Mouse (Mus musculus): ENCODE results near the gene Tpm3.

The Tpm3 gene

DNA sequence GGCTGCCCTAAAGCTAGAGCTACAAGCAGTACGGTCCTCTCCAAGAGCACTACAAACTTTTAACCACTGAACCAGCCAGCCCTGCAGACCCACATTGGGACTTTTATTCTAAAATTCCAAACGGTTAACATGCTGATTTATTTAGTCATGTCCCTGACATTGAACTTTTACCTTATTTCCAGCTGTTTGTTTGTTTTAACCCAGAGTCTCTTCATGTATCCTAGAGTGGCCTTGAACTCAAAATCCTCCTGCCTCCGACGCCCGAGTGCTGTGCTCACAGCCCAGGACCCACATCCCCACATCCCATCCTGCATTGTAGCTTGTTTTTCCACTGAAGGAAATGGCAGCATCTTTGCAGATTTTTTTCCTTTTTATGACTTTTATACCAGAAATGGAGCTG lies 62.5 kb downstream of the Tpm3 start:
- in situ Hi-C loops (cut with MboI; ENCODE audit: low sequenced_read_pairs), result no loop called here

DNA sequence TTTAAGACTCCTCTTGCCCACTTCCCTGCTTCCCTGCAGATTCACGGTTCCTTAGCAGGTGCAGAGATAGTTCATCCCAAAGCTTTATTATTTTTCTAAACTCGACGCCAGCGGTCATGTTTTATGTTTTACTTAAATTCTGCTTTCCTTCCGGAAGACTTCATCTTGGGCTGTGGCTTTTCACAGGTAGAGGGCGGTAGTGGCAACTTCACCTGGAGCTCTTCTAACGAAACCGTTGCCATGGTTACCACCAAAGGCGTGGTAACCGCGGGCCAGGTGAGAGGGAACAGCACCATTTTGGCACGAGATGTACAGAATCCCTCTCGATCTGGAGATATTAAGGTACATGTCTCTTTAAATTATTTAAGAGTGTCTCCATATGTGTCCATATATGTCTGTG lies 64.2 kb downstream of the Tpm3 start:
- in situ Hi-C loops (cut with MboI; ENCODE audit: low sequenced_read_pairs), result no loop called here

DNA sequence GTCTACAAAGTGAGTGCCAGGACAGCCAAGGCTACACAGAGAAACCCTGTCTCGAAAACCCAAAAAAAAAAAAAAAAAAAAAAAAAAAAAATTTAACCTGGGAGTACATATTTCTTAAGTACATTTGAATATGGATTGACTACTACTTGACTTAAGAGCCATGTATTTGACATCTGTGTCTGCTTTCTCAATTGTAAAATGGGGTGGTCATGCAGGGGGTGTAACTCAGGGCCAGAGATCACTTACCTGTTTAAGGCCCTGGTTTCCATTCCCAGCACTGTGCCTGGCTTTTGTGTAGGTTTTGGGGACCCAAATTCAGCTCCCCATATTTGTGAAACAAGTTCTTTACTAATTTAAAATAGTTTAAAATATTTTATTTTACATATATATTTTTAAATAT lies 65.2 kb downstream of the Tpm3 start:
- in situ Hi-C loops (cut with MboI; ENCODE audit: low sequenced_read_pairs), result no loop called here

DNA sequence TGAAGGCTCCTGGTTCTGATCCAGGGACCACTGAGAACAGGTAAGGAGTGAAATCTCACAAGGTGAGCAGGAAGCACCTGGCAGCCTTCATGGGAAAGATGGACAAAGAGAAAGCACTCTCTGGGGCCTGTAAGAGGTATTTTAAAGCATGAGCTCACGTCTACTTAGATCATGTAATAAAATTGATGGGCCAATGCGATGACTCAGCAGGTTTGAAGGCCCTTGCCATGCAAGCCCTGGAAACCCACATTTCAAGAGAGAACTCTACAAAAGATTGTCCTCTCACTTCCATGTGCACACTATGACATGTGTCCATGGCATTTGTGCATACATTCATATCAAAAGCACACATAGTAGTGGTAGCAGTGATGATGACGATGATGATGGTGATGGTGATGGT lies 67.5 kb downstream of the Tpm3 start:
- in situ Hi-C loops (cut with MboI; ENCODE audit: low sequenced_read_pairs), result no loop called here

DNA sequence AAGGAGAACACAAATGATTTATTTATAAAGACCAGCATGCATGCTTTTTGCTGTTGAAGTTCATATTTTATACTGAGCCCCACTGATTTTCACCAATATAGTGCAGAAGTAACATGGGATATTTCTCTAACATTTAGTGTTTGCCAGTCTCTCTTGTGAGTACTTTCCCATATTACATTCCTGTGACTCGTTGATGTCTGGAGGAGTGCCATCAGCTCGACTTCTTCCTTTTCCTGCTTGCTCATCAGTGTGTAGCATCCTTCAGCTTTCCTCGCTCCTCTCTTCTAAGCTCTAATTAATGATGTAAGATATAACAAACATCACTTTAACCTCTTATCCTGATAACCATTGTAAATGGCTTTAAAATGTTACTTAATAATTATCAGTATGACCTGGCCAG lies 73.0 kb downstream of the Tpm3 start:
- in situ Hi-C loops (cut with MboI; ENCODE audit: low sequenced_read_pairs), result no loop called here

DNA sequence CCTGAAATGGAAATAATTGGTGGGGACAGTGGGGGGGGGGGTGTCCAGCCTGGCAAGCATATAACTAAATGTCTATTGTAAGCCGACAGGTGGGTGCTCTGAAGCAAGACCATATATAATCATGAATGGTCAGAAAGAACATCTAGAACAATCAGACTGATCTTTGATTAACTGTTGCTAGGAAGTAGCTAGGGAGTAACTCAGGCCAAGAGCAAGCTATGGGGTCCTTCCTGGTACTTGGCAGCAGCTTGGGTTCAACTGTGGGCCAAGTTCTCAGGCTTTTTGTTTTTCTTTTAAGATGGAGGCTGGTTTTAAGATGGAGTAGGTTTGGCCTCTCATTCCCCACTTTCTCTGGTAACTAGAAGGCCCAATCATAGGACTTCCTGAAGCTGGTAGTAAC lies 74.2 kb downstream of the Tpm3 start:
- in situ Hi-C loops (cut with MboI; ENCODE audit: low sequenced_read_pairs), result no loop called here

Data from CH12F3 (cell line).